18 mouse cellular contexts compared by ENCODE assay signal in the genomic region with DNA sequence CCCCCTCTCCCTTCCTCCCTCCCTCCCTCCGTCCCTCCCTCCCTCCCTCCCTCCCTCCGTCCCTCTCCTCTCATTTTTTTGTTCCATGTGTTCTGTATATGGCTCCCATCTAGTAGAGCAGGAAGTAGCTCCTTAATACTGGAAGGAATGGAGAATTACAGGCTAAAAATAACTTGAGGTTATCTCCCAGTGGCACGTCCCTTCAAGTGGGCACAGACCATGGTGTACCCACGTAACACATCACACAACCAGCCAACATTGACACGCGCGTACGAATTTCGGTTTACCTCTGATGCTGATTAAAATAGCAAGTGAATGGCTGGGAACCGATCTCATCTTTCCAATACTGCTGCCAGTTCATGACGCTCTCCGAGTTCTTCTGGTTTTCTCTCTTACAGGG. TPM values are rescaled to one million over a fixed set of nuclear protein-coding genes. Genes with fewer than 3 reads are reported as not detected.
"Had no signal": no experiment of that assay in that cellular context is flagged by ENCODE, and none has a peak within 500 bp of the region (broad histone marks: within the 10 kb centered on the region; RNA-seq: fewer than 3 reads in every experiment).

No protein-coding gene starts in this region.

- ATAC-seq: lung, postnatal 0 days; midbrain, embryonic 13.5 days; midbrain, embryonic 15.5 days had no signal

- H3K27me3 ChIP-seq: lung, embryonic 15.5 days; megakaryocyte, embryonic 14.5 days; midbrain, embryonic 13.5 days; midbrain, embryonic 15.5 days; neural tube, embryonic 12.5 days; stomach, embryonic 15.5 days had no signal

- DNase-seq: lung, adult 2 months; lung, postnatal 14 days; lung, postnatal 36 days; right cerebral cortex, postnatal 14 days; thymus, adult 2 months; thymus, postnatal 25 days; thymus, postnatal 4 days had no signal

- H3K9ac ChIP-seq: lung, embryonic 15.5 days; midbrain, embryonic 13.5 days; midbrain, embryonic 15.5 days; neural tube, embryonic 12.5 days; stomach, embryonic 15.5 days had no signal

- H3K4me2 ChIP-seq: lung, embryonic 15.5 days; midbrain, embryonic 11.5 days; midbrain, embryonic 13.5 days; midbrain, embryonic 15.5 days; neural tube, embryonic 12.5 days; stomach, embryonic 15.5 days had no signal

- H3K9me3 ChIP-seq: lung, embryonic 15.5 days; midbrain, embryonic 13.5 days; midbrain, embryonic 15.5 days; neural tube, embryonic 12.5 days; stomach, embryonic 15.5 days had no signal

- H3K4me3 ChIP-seq: lung, embryonic 15.5 days; midbrain, embryonic 13.5 days; midbrain, embryonic 15.5 days; neural tube, embryonic 12.5 days; stomach, embryonic 15.5 days had no signal

- H3K36me3 ChIP-seq: lung, embryonic 15.5 days; midbrain, embryonic 15.5 days; stomach, embryonic 15.5 days had no signal

- H3K27ac ChIP-seq: lung, embryonic 15.5 days; macrophage; midbrain, embryonic 13.5 days; midbrain, embryonic 15.5 days; neural tube, embryonic 12.5 days; stomach, embryonic 15.5 days; stomach, postnatal 0 days had no signal

- H3K4me1 ChIP-seq: lung, embryonic 15.5 days; megakaryocyte, embryonic 14.5 days; midbrain, embryonic 13.5 days; midbrain, embryonic 15.5 days; neural tube, embryonic 12.5 days; stomach, embryonic 15.5 days had no signal

RNA-seq across cellular contexts. Expression of a gene that starts 27.6 kb away (rescaled TPM):
- total RNA-seq: monocyte, adult 5-6 weeks had no signal
- polyA plus RNA-seq: macrophage had no signal
